Mouse (Mus musculus): ENCODE results near the gene Mmp20. TPM values are rescaled to one million over a fixed set of nuclear protein-coding genes. Genes with fewer than 3 reads are reported as not detected.

The Mmp20 gene
- polyA plus RNA-seq, 1 experiment = not detected

DNA sequence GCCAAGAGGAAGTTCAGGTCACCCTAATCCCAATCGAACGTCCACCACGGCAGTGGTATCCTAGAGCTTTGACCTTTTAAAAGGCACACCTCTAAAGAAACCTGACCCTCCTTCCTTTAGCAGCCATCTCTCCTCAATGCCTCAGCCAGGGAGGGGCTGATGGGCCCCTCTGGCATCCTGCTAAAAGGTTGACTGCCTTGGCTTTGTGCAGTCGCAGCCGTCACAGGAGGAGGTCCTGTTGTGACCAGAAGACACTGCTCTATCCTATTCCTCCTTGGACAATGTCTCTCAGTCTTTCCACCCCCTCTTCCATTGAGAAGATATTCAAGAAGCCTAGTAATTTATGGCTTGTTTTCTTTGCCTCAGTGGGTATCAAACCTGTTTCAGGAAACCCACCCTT, 5.9 kb downstream of the Mmp20 start:
- H3K79me2 ChIP-seq (ENCODE audit: control insufficient read depth, insufficient read depth) = no peaks in the 10 kb centered on the region
- no peaks in the 10 kb centered on the region for H3K27me3 ChIP-seq (ENCODE audit: control insufficient read depth, insufficient read depth, insufficient read length)
- H3K4me2 ChIP-seq (ENCODE audit: low read depth) = no peak overlapping the region
- H3K4me3 ChIP-seq = no peak overlapping the region
- TF ChIP-seq SRF (IDR thresholded peaks at IDR 0.05; ENCODE audit: control insufficient read depth, insufficient read length, low read depth) = no peak
- no peak overlapping the region for H3ac ChIP-seq (ENCODE audit: control insufficient read depth, insufficient read length)
- no peaks in the 10 kb centered on the region for H3K36me3 ChIP-seq (ENCODE audit: control insufficient read depth, insufficient read depth)

DNA sequence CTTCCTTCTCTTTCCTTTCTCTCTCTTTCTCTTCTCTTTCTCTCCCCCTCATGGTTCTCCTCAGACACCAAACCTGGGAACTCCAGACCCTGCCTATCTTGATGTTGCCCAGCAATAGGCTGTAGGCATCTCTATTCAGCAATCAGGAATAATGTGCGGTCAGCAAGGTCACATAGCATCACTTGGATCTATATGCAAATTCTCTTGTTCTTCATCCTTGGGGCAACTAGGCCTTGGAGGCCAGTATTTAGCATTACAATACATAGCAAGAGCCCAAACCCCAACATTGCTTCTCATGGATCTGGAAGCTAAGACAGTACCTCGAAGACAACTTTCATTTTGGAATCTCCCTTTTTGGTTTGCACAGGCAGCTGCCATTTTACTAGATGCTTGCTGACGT, 19.9 kb downstream of the Mmp20 start:
- Histone ChIP-seq H3K4me3 (no peak overlapping the region), H3K79me2 (ENCODE audit: control insufficient read depth, insufficient read depth) (no peaks in the 10 kb centered on the region), H3K27me3 (ENCODE audit: control insufficient read depth, insufficient read depth, insufficient read length) (no peaks in the 10 kb centered on the region), H3K36me3 (ENCODE audit: control insufficient read depth, insufficient read depth) (no peaks in the 10 kb centered on the region), H3K4me2 (ENCODE audit: low read depth) (no peak overlapping the region), H3ac (ENCODE audit: control insufficient read depth, insufficient read length) (no peak overlapping the region)
- TF ChIP-seq POLR2AphosphoS2 (IDR thresholded peaks at IDR 0.05; ENCODE audit: insufficient read length, low read depth) (no peak), USF1 (IDR thresholded peaks at IDR 0.05; ENCODE audit: low read depth) (no peak), MYOG (IDR thresholded peaks at IDR 0.05; ENCODE audit: control insufficient read depth in 1 of 3, insufficient read depth in 1 of 3, insufficient read length in 2 of 3, low read depth in 2 of 3) (no peak), MYOD1 (IDR thresholded peaks at IDR 0.05; ENCODE audit: control insufficient read depth in 1 of 3, insufficient read length in 2 of 3, low read depth in 2 of 3) (no peak), CEBPB (IDR thresholded peaks at IDR 0.05; ENCODE audit: insufficient read depth, poor library complexity, severe bottlenecking) (no peak), TCF12 (IDR thresholded peaks at IDR 0.05; ENCODE audit: insufficient read depth, poor library complexity, severe bottlenecking) (no peak)

DNA sequence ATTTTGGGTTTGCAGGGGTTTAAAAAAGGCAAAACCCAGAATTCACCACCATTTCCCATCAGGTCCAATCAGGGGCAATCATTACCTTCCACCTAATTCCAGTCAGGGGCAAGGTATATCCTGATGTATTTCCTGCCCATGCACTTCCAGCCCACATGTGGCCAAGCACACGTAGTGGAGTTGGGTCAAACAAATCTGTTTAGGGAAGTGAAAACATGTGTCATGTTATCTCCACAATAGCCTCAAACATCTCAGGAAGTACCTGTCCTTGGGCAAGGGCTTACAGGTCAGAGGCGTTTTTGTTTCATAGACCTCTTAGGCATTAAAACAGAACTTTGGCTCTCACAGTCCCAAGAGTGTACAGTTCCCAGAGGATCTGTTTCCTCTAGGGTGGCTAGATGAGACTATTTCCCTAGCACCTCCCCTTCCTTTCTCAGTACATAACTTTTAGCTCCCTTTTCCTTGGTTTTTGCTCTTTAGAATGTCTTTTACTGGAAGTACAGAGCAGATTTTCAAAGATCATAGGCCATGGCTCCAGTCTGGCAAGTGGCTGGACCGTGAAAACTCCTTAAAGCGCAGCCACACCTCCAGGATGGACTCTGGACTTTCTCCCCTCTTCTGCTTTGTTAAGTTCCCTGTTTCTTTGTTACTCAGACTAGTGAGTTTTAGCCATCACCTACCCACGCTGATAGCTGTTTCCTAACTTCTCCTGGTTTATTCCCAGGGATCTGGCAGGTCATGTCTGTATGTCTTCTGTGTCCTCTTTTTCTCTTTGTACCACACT, 22.6 kb downstream of the Mmp20 start:
- TF ChIP-seq POLR2A (IDR thresholded peaks at IDR 0.05; ENCODE audit: insufficient read length, low read depth) (no peak), USF1 (IDR thresholded peaks at IDR 0.05; ENCODE audit: low read depth) (no peak), POLR2AphosphoS2 (IDR thresholded peaks at IDR 0.05; ENCODE audit: insufficient read length, low read depth) (no peak), TCF12 (IDR thresholded peaks at IDR 0.05; ENCODE audit: insufficient read depth, poor library complexity, severe bottlenecking) (no peak), MYOD1 (IDR thresholded peaks at IDR 0.05; ENCODE audit: control insufficient read depth in 1 of 3, insufficient read length in 2 of 3, low read depth in 2 of 3) (no peak), TCF3 (IDR thresholded peaks at IDR 0.05; ENCODE audit: insufficient read length, low read depth) (no peak), MAX (IDR thresholded peaks at IDR 0.05; ENCODE audit: low read depth) (no peak), REST (IDR thresholded peaks at IDR 0.05; ENCODE audit: insufficient read depth, insufficient read length) (no peak), CEBPB (IDR thresholded peaks at IDR 0.05; ENCODE audit: insufficient read depth, poor library complexity, severe bottlenecking) (no peak)
- Histone ChIP-seq H3K79me2 (ENCODE audit: control insufficient read depth, insufficient read depth) (no peaks in the 10 kb centered on the region), H3K4me2 (ENCODE audit: low read depth) (no peak overlapping the region), H3K36me3 (ENCODE audit: control insufficient read depth, insufficient read depth) (no peaks in the 10 kb centered on the region), H3ac (ENCODE audit: control insufficient read depth, insufficient read length) (no peak overlapping the region), H3K4me3 (no peak overlapping the region), H3K27me3 (ENCODE audit: control insufficient read depth, insufficient read depth, insufficient read length) (no peaks in the 10 kb centered on the region)

DNA sequence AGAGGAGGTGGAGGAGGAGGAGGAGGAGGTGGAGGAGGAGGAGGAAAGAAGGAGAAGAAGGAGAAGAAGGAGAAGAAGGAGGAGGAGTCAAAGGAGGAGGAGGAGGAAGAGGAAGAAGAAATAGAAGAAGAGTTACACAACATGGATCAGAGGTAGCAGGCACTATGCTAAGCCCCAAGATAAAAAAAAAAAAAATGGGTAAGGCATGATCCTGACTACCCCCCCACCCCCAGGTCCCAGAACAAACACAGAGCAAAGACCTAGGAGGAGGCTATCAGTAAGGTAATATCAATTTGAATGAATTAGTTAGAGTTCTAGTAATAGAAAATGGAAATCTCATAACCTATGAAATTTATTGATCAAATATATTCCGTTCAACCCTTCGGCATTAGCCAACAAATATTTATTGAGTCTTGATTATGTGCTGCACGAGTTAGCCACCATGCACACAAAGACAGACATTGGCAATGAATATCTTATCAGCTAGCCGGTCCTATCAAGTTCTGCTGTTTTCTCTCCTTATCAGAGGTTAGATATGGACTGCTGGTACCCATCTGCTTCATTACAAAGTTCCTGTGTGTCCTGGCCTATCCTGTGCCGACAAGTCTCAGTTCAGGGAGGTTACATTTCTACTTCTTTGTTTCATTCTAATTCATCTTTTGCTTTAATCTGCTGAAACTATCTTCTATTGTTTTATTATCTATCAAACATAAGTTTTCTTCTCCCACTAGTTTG, 24.5 kb downstream of the Mmp20 start:
- H3K79me2 ChIP-seq (ENCODE audit: control insufficient read depth, insufficient read depth) = no peaks in the 10 kb centered on the region
- TF ChIP-seq CEBPB (IDR thresholded peaks at IDR 0.05; ENCODE audit: insufficient read depth, poor library complexity, severe bottlenecking) (no peak), REST (IDR thresholded peaks at IDR 0.05; ENCODE audit: insufficient read depth, insufficient read length) (no peak)
- no peaks in the 10 kb centered on the region for H3K27me3 ChIP-seq (ENCODE audit: control insufficient read depth, insufficient read depth, insufficient read length)
- no peaks in the 10 kb centered on the region for H3K36me3 ChIP-seq (ENCODE audit: control insufficient read depth, insufficient read depth)
- H3K4me2 ChIP-seq (ENCODE audit: low read depth) = no peak overlapping the region
- H3ac ChIP-seq (ENCODE audit: control insufficient read depth, insufficient read length) = no peak overlapping the region
- no peak overlapping the region for H3K4me3 ChIP-seq

DNA sequence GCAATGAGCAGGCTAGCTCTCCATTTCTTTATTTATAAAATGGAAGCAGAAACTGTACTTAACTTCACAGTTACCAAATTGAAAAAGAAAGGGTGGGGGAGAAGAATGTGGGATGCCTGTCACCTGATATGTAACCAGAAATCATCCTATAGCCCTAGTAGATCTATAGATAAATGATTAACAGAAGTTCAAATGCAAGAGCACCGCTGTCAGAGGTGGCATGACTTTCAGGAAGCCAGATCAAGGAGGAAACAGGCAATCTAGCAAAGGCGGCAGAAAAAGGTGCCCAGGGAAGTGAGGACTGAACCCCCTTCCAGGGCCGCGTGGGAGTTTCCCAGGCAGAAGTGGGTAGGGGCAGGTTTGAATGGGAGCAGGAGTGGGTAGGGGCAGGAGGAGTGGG, 29.9 kb downstream of the Mmp20 start:
- Histone ChIP-seq H3K27me3 (ENCODE audit: control insufficient read depth, insufficient read depth, insufficient read length) (no peaks in the 10 kb centered on the region), H3K36me3 (ENCODE audit: control insufficient read depth, insufficient read depth) (no peaks in the 10 kb centered on the region), H3K79me2 (ENCODE audit: control insufficient read depth, insufficient read depth) (no peaks in the 10 kb centered on the region), H3K4me2 (ENCODE audit: low read depth) (no peak overlapping the region), H3ac (ENCODE audit: control insufficient read depth, insufficient read length) (no peak overlapping the region), H3K4me3 (no peak overlapping the region)
- no peak for TF ChIP-seq SRF (IDR thresholded peaks at IDR 0.05; ENCODE audit: control insufficient read depth, insufficient read length, low read depth)
- TF ChIP-seq POLR2A (IDR thresholded peaks at IDR 0.05; ENCODE audit: insufficient read length, low read depth) = no peak
- no peak for TF ChIP-seq E2F4 (IDR thresholded peaks at IDR 0.05; ENCODE audit: insufficient read depth)
- TF ChIP-seq POLR2AphosphoS2 (IDR thresholded peaks at IDR 0.05; ENCODE audit: insufficient read length, low read depth) = no peak
- TF ChIP-seq TCF12 (IDR thresholded peaks at IDR 0.05; ENCODE audit: insufficient read depth, poor library complexity, severe bottlenecking) = no peak
- TF ChIP-seq MYOG (IDR thresholded peaks at IDR 0.05; ENCODE audit: control insufficient read depth in 1 of 3, insufficient read depth in 1 of 3, insufficient read length in 2 of 3, low read depth in 2 of 3) = no peak
- no peak for TF ChIP-seq CEBPB (IDR thresholded peaks at IDR 0.05; ENCODE audit: insufficient read depth, poor library complexity, severe bottlenecking)
- no peak for TF ChIP-seq USF1 (IDR thresholded peaks at IDR 0.05; ENCODE audit: low read depth)

Data from myocyte (in vitro differentiated cells).